Mouse (Mus musculus) hindbrain, embryonic 14.5 days (tissue): ENCODE results near the gene Dnm1. TPM values are rescaled to one million over a fixed set of nuclear protein-coding genes. Genes with fewer than 3 reads are reported as not detected.

ENCODE experiments used
- ATAC-seq: fragments of 200-750 bp; cut with Nextera tagmentation; 2 replicates; pipeline ENCODE4 v1.8.0; 2017; ENCODE audit warnings: moderate number of reproducible peaks, mild to moderate bottlenecking, moderate TSS enrichment, moderate library complexity; ENCODE audit not compliant: low FRiP score
- DNase-seq: peaks from one replicate; pipeline ENCODE4 v3.0.0-alpha.2; 2015; ENCODE audit warnings: low spot score
- H3K27ac ChIP-seq: fragments of 300-500 bp; sonication (generic); 2 replicates; pipeline ENCODE4 v1.5.1; 2014; ENCODE audit warnings: mild to moderate bottlenecking, moderate library complexity
- H3K27me3 ChIP-seq: fragments of 300-500 bp; sonication (generic); 2 replicates; pipeline ENCODE4 v1.6.1; 2014; ENCODE audit warnings: mild to moderate bottlenecking, low read length, mixed read lengths; ENCODE audit not compliant: control insufficient read depth, insufficient read depth
- H3K36me3 ChIP-seq: fragments of 300-500 bp; sonication (generic); replicated peaks from 2 replicates; pipeline ENCODE4 v1.6.1; 2014; ENCODE audit not compliant: control insufficient read depth, insufficient read depth
- H3K4me1 ChIP-seq: fragments of 300-500 bp; sonication (generic); replicated peaks from 2 replicates; pipeline ENCODE4 v1.6.1; 2014; ENCODE audit warnings: antibody characterized with exemption, low read length, mixed read lengths; ENCODE audit not compliant: control insufficient read depth, insufficient read depth
- H3K4me2 ChIP-seq: fragments of 300-500 bp; sonication (generic); replicated peaks from 2 replicates; pipeline ENCODE4 v1.6.1; 2014; ENCODE audit warnings: mild to moderate bottlenecking, moderate library complexity
- H3K4me3 ChIP-seq: fragments of 300-500 bp; sonication (generic); replicated peaks from 2 replicates; pipeline ENCODE4 v1.5.1; 2014; ENCODE audit warnings: mild to moderate bottlenecking, low read length
- H3K9ac ChIP-seq: fragments of 300-500 bp; sonication (generic); 2 replicates; pipeline ENCODE4 v1.6.1; 2014
- H3K9me3 ChIP-seq: fragments of 300-500 bp; sonication (generic); 2 replicates; pipeline ENCODE4 v1.6.1; 2016; ENCODE audit warnings: low read length; ENCODE audit not compliant: control insufficient read depth
- WGBS: fragments of 180-500 bp; shearing (Covaris S2); extraction: QIAGEN DNeasy Blood & Tissue Kit; methylation state at CpG from one replicate; pipeline ENCODE4 v1.1.7; 2014; 5-methylcytosine and 5-hydroxymethylcytosine counted together
- polyA plus RNA-seq: library from polyadenylated mRNA; unstranded; fragments of >200 nt; fragmentation: Nextera tagmentation; extraction: Ambion mirVana; gene quantifications from 2 replicates; pipeline ENCODE4 v1.2.1, GENCODE M21; 2014

Dnm1 gene
- polyA plus RNA-seq, 1 experiment from 2014 or later = 123 TPM

DNA sequence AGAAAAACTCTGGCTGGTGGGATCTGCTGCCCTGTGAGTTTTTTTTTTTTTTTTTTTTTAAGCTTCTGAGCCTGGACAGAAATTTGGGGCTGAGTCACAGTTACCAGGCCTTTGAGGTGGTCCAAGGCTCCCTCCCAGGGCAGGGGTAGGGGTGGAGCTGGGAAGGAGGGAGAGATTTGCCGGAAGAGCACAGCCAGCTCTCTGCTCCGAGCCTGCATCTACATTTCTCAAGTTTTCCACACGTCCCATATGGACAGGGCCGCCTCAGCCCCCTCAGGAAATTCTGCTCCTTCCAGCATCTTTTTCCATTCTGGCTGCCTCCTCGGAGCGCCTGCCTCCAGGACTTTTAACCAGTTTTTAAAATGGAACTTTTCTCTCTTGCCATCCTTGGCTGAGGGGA is 23.6 kb downstream of the Dnm1 start:
- no peak overlapping the region for H3K9ac ChIP-seq
- 49% methylated on average over 6 of the region's 6 CpGs for WGBS
- no peak overlapping the region for H3K4me2 ChIP-seq
- no peaks in the 10 kb centered on the region; the same call in 1 of the 2 replicates for H3K4me1 ChIP-seq
- DNase-seq (no peak), ATAC-seq (no peak)
- no peaks in the 10 kb centered on the region for H3K9me3 ChIP-seq
- H3K36me3 ChIP-seq = peaks cover 55% of the 10 kb centered on the region
- no peaks in the 10 kb centered on the region for H3K27me3 ChIP-seq
- no peak overlapping the region for H3K4me3 ChIP-seq
- no peak overlapping the region for H3K27ac ChIP-seq

DNA sequence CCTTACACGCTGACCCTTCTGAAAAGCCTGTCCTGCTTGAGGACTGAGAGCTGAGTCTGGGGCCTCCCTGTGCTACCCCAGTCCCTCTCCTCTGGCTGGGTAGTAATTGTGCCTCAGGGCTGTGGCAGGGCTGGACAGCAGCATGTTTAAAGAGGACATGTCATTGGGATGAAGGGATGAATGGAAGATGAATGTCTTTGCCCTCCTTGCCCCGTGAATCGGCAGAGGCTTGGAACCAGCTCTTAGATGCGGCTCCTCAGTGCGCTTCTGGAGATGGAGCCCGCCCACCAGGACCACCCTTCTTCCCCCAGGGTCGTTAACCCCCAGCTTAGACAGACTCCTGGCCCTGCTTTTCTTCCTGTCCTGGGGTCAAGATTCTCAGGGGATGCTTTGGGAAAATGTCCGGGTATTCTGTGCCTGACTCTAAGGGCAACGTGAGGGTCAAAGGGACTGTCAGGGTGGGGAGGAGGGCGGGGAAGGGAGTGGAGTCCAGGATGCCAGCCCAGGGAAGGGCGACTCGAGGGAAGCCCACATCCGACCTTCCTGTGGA is 24.2 kb downstream of the Dnm1 start:
- H3K4me1 ChIP-seq = no peaks in the 10 kb centered on the region; the same call in 1 of the 2 replicates
- no peak overlapping the region for H3K27ac ChIP-seq
- ATAC-seq (no peak), DNase-seq (no peak)
- peaks cover 52% of the 10 kb centered on the region for H3K36me3 ChIP-seq
- no peaks in the 10 kb centered on the region for H3K9me3 ChIP-seq
- no peaks in the 10 kb centered on the region for H3K27me3 ChIP-seq
- no peak overlapping the region for H3K9ac ChIP-seq
- no peak overlapping the region for H3K4me3 ChIP-seq
- 16% methylated on average over 13 of the region's 13 CpGs for WGBS
- H3K4me2 ChIP-seq = no peak overlapping the region

DNA sequence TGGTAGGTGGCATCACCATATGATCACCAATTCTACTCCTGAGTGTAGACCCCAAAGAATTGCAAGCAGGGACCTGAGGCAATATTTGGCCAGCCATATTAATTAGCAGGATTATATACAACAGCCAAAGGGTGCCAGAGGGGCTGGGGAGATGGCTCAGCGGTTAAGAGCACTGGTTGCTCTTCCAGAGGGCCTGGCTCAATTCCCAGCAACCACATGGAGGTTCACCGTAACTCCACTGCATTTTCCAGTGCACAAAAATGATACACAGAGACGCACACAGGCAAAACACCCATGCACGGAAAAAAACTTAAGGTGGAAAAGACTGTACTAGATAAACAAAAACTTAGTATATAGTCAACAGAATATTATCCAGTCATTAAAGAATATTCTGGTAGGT is 25.9 kb downstream of the Dnm1 start:
- H3K36me3 ChIP-seq = peaks cover 40% of the 10 kb centered on the region
- ATAC-seq (no peak), DNase-seq (no peak)
- peaks cover 12% of the 10 kb centered on the region for H3K4me1 ChIP-seq
- no peaks in the 10 kb centered on the region for H3K27me3 ChIP-seq
- WGBS = 79% methylated on average over 4 of the region's 4 CpGs
- no peak overlapping the region for H3K9ac ChIP-seq
- no peak overlapping the region for H3K4me2 ChIP-seq
- no peaks in the 10 kb centered on the region for H3K9me3 ChIP-seq
- H3K4me3 ChIP-seq = no peak overlapping the region
- no peak overlapping the region for H3K27ac ChIP-seq

DNA sequence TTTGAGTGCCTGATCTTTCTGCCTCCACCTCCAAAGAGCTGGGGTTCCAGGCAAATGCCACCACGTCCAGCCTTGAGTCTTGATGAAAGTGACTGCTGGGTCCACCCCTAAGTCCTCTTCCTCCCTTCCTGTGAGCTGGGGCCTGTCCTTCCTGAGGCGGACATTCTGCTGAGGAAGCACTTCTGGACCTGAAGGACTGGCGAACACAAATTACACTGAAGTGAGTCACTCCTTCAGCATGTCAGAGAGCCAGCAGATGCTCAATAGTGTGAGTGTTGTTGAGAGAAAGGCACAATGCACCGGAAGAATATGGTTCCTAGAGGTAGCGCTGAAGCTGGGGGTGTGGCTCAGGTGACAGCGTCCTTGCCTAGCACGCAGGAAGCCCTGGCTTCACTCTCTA is 27.8 kb downstream of the Dnm1 start:
- 75% methylated on average over 7 of the region's 7 CpGs for WGBS
- Histone ChIP-seq H3K4me2 (no peak overlapping the region), H3K4me1 (peaks cover 18% of the 10 kb centered on the region), H3K36me3 (peaks cover 38% of the 10 kb centered on the region), H3K4me3 (no peak overlapping the region), H3K27ac (no peak overlapping the region), H3K9ac (no peak overlapping the region), H3K27me3 (no peaks in the 10 kb centered on the region), H3K9me3 (no peaks in the 10 kb centered on the region)
- ATAC-seq (no peak), DNase-seq (no peak)

DNA sequence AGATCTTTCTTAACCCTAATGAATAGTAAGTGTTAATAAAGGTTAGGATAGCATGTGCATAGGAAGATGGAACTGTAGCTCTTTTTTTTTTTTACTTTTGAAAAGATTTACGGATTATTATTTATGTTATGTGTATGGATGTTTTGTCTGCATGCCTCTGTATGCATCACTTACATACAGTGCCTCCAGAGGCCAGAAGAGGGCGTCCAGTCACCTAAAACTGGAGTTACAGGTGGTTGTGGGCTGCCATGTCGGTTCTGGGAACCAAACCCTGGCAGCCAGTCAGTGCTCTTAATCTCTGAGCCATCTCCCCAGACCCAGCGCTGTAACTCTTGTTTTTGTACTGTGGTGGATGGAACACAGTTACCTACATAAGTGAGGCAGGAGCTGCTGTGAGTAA is 28.8 kb downstream of the Dnm1 start:
- 62% methylated on average over 4 of the region's 4 CpGs for WGBS

DNA sequence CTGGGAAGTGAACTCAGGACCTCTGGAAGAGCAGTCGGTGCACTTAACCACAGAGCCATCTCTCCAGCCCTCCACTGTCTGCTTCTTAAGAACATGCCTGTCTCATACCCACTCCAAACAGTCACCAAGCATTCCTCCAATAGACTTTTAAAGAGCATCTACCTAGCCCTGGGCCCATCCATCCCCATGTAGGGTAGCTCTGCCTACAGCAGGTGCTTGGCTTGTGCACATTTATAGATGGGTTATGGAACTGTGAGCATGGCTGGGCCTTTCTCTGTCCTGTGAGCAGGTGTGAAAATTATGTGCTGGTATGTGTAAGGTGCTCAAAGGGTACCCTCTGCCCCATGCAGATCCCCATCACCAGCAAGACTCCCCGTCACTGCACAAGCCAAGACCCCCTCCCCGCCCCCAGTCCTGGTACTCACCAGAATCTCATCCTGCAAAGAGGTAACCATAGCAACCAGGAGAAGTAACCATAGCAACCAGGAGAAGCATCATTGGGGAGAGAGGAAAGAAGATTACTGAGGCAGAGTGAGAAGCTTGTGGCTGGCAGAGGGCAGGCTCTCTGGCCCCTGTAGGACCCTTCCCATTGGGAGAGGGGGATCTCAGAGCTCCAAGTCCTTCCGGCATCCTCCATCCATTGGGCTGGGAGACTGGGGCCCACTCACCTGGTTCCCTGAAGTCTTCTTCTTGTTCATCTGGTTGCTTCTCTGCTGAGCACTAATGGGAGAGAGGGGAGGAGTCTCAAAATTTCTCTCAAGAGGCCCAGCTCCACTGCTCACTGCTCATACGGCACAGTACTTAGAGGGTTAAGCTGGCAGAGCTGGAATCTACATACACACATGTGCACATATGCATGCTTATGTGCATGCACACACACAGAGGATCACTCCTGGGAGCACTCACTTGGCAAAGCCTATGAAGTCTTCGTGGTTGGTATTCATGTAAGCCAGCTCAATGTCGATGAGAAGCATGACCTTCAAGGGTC is 30.1 kb downstream of the Dnm1 start:
- DNase-seq = peak; percentile 76
- 37% methylated on average over 7 of the region's 7 CpGs for WGBS
- no peak overlapping the region for H3K4me3 ChIP-seq
- peak overlapping the region; percentile 89 for H3K27ac ChIP-seq
- no peaks in the 10 kb centered on the region for H3K27me3 ChIP-seq
- ATAC-seq = peak; percentile 84
- H3K4me2 ChIP-seq = peak overlapping the region; percentile 17
- H3K36me3 ChIP-seq = peaks cover 47% of the 10 kb centered on the region
- peaks cover 25% of the 10 kb centered on the region for H3K4me1 ChIP-seq
- H3K9ac ChIP-seq = peak overlapping the region; percentile 32
- no peaks in the 10 kb centered on the region for H3K9me3 ChIP-seq

More for the DNA sequence above, 28.8 kb downstream of the Dnm1 start:
- ATAC-seq (no peak), DNase-seq (no peak)
- peaks cover 18% of the 10 kb centered on the region for H3K4me1 ChIP-seq
- no peak overlapping the region for H3K4me3 ChIP-seq
- peaks cover 45% of the 10 kb centered on the region for H3K36me3 ChIP-seq
- H3K27me3 ChIP-seq = no peaks in the 10 kb centered on the region
- H3K27ac ChIP-seq = peak overlapping the region; percentile 89; the same call in 1 of the 2 replicates
- no peak overlapping the region for H3K9ac ChIP-seq
- no peak overlapping the region for H3K4me2 ChIP-seq
- no peaks in the 10 kb centered on the region for H3K9me3 ChIP-seq

DNA sequence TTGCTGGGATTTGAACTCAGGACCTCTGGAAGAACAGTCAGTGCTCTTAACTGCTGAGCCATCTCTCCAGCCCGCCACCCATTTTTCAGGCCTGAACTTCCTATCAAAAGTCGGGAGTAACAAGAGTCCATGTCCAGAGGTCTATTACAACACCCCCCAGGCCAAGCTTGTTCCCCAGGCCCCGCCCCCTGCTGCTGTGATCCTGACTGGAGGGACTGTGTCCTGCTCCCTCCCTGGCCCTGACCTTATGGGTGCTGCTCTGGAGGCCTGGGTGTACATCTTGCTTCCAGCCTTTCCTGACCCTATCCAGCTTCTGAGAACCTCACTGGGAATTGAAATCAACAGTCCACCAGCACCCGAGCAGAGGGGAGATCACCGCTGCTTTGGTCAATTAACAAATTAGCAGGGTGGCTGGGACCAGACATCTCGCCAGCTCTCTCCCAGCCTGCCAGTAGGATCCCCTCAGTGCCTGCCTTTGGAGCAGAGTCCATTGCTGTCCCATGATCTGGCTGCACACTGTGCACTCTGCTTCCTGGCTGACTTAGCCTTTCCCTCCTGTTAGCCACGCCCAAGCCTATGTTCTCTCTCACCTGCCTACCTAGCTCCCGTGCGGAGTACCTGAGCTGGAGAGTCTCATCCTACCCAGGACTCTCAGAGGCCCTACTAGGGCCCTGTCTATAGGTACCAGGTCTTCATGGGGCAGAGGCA is 31.4 kb downstream of the Dnm1 start:
- ATAC-seq = no peak
- 72% methylated on average over 9 of the region's 9 CpGs for WGBS

DNA sequence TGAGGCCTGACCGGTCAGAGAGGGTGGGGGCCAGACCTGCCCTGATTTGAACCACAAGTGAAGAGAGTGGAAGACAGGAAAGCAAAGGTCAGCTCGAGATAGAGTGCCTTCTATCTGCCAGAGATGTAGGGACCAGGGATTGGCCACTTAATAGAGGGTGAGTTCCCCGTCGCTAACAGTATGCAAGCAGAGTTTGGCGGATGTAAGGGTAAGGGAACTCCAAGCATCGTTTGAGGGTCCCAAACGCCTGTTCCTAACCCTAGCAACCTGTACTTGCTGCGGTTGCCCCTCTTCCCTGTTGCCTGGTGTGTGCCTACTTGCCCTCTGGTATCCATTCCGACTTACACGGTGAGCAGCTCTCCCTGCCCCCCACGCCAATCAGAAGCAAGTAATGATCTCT is 32.4 kb downstream of the Dnm1 start:
- Histone ChIP-seq H3K4me1 (peaks cover 28% of the 10 kb centered on the region), H3K9ac (no peak overlapping the region), H3K27ac (no peak overlapping the region), H3K4me3 (no peak overlapping the region), H3K27me3 (no peaks in the 10 kb centered on the region), H3K36me3 (peaks cover 50% of the 10 kb centered on the region), H3K9me3 (no peaks in the 10 kb centered on the region), H3K4me2 (no peak overlapping the region)
- DNase-seq (no peak), ATAC-seq (no peak)
- WGBS = 70% methylated on average over 11 of the region's 11 CpGs

More for the DNA sequence above, 31.4 kb downstream of the Dnm1 start:
- H3K27me3 ChIP-seq = no peaks in the 10 kb centered on the region
- H3K4me1 ChIP-seq = peaks cover 28% of the 10 kb centered on the region
- DNase-seq = no peak
- no peaks in the 10 kb centered on the region for H3K9me3 ChIP-seq
- no peak overlapping the region for H3K4me3 ChIP-seq
- peak overlapping the region; percentile 89 for H3K27ac ChIP-seq
- peaks cover 50% of the 10 kb centered on the region for H3K36me3 ChIP-seq
- no peak overlapping the region for H3K4me2 ChIP-seq
- H3K9ac ChIP-seq = no peak overlapping the region
